Mouse (Mus musculus): ENCODE measurements around the gene Fgfr2.

GRCm38 (mm10) chr7:131644051-131644450, 1479.1 kb downstream of the Fgfr2 start:
- TF ChIP-seq CTCF (conservative IDR thresholded peaks at IDR 0.05; ENCODE audit: insufficient read depth, insufficient read length, low read depth, low read length), result no peak
- TF ChIP-seq POLR2A (IDR thresholded peaks at IDR 0.05; ENCODE audit: low read depth, low read length), result no peak

Data from kidney, adult 2 months (tissue).